Comparison of ENCODE assay signal across 8 mouse cellular contexts in genomic region chr11:60454080-60454744, GRCm38 (mm10). TPM values are rescaled to one million over a fixed set of nuclear protein-coding genes. Genes with fewer than 3 reads are reported as not detected.
A peak's percentile ranks its signal among the peaks of the same experiment; 100 is the strongest.
DNase-seq lines count a peak whose midpoint lies in the region; ATAC-seq and TF ChIP-seq lines count a peak whose summit lies in the region.

Drg2 (plus strand) TSS chr11:60454591.

- peak within 1 kb of the TSS; percentile 92 for H3K4me3 ChIP-seq in gastrocnemius, adult 2 months
- H3K4me3 ChIP-seq in hindbrain, postnatal 0 days (ENCODE audit: low read length) = peak within 1 kb of the TSS; percentile 71
- H3K4me3 ChIP-seq in left cerebral cortex, adult 2 months = peak within 1 kb of the TSS; percentile 72

- no peaks in the 10 kb centered on the region for H3K27me3 ChIP-seq in hindbrain, postnatal 0 days (ENCODE audit: insufficient read depth, low read length)

- ATAC-seq in common myeloid progenitor, adult 5-6 weeks (replicated peaks; ENCODE audit: low read depth, poor library complexity, severe bottlenecking) = peak; percentile 99
- peak; percentile 92 for ATAC-seq in hindbrain, postnatal 0 days
- ATAC-seq in megakaryocyte, adult 5-6 weeks (ENCODE audit: poor library complexity, severe bottlenecking) = peak; percentile 99

- 5% methylated on average over 27 of the region's 27 CpGs for WGBS in hindbrain, postnatal 0 days

- peak within 1 kb of the TSS; percentile 89 for H3K27ac ChIP-seq in gastrocnemius, adult 2 months
- peak within 1 kb of the TSS; percentile 75 for H3K27ac ChIP-seq in hindbrain, postnatal 0 days
- peak within 1 kb of the TSS; percentile 73 for H3K27ac ChIP-seq in left cerebral cortex, adult 2 months

- H3K4me1 ChIP-seq in hindbrain, postnatal 0 days (ENCODE audit: insufficient read depth, low read length) = peaks cover 5% of the 10 kb centered on the region; the same call in 1 of the 2 replicates

- TF ChIP-seq CTCF in gastrocnemius, adult 2 months (IDR thresholded peaks at IDR 0.05) = no peak
- no peak for TF ChIP-seq CTCF in hindbrain, postnatal 0 days (IDR thresholded peaks at IDR 0.05; ENCODE audit: low read depth)
- TF ChIP-seq CTCF in left cerebral cortex, adult 2 months (IDR thresholded peaks at IDR 0.05) = no peak

- peak; percentile 96 for DNase-seq in ZHBTc4 (ENCODE audit: low read depth, low spot score)
- peak; percentile 91 for DNase-seq in gastrocnemius, adult 2 months
- peak; percentile 96 for DNase-seq in hindbrain, postnatal 0 days (ENCODE audit: low spot score)
- DNase-seq in left cerebral cortex, adult 2 months (ENCODE audit: extremely low spot score in 1 of 2, low spot score in 2 of 2) = peak; percentile 87 to 93
- DNase-seq in right cerebral cortex, adult 2 months (ENCODE audit: low spot score in 2 of 2) = peak; percentile 89 to 93
- peak; percentile 87 for DNase-seq in urinary bladder, postnatal 14 days (ENCODE audit: low spot score)

- H3K9ac ChIP-seq in hindbrain, postnatal 0 days (replicated peaks; ENCODE audit: low read length) = peak within 1 kb of the TSS; percentile 74

- intact Hi-C loops in gastrocnemius, adult 2 months (cut with DNase I) = no loop called here
- intact Hi-C loops in left cerebral cortex, adult 2 months (cut with DNase I) = no loop called here

- H3K9me3 ChIP-seq in hindbrain, postnatal 0 days (ENCODE audit: low read length) = no peaks in the 10 kb centered on the region

- H3K36me3 ChIP-seq in hindbrain, postnatal 0 days (ENCODE audit: insufficient read depth, low read length) = peaks cover 24% of the 10 kb centered on the region

- peak within 1 kb of the TSS; percentile 90 for H3K4me2 ChIP-seq in hindbrain, postnatal 0 days (ENCODE audit: low read depth, low read length)

RNA-seq across cellular contexts. Expression of gene Drg2, which starts in this region (rescaled TPM):
- total RNA-seq in common myeloid progenitor, adult 5-6 weeks (2017) = 87.4 and 98.2 TPM in 2 replicates
- 10 to 100 TPM; 26.4 to 26.6 TPM for total RNA-seq in gastrocnemius, adult 2 months (2021)
- total RNA-seq in hindbrain, postnatal 0 days (2014; rRNA removed) = 93.9 and 103 TPM in 2 replicates
- polyA plus RNA-seq in hindbrain, postnatal 0 days (2015; fragmentation: Nextera tagmentation; extraction: Ambion mirVana) = 82.2 and 85.1 TPM in 2 replicates
- 10 to 100 TPM; 71.7 to 73.3 TPM for total RNA-seq in left cerebral cortex, adult 2 months (2021)
- total RNA-seq in megakaryocyte, adult 5-6 weeks (2015) = 19.5 and 21.5 TPM in 2 replicates
- 35.4 and 47.0 TPM in 2 replicates for total RNA-seq in megakaryocyte, adult 5-6 weeks (2017)

Comparison
In these comparisons a context has a peak if more than half of its experiments do, and no peak if none do; other contexts are left out.
1. Peak in every context shown above with its lines: DNase-seq, ATAC-seq, H3K4me3 ChIP-seq and H3K27ac ChIP-seq.